Mouse (Mus musculus): ENCODE measurements around the gene Efcab7.

DNA sequence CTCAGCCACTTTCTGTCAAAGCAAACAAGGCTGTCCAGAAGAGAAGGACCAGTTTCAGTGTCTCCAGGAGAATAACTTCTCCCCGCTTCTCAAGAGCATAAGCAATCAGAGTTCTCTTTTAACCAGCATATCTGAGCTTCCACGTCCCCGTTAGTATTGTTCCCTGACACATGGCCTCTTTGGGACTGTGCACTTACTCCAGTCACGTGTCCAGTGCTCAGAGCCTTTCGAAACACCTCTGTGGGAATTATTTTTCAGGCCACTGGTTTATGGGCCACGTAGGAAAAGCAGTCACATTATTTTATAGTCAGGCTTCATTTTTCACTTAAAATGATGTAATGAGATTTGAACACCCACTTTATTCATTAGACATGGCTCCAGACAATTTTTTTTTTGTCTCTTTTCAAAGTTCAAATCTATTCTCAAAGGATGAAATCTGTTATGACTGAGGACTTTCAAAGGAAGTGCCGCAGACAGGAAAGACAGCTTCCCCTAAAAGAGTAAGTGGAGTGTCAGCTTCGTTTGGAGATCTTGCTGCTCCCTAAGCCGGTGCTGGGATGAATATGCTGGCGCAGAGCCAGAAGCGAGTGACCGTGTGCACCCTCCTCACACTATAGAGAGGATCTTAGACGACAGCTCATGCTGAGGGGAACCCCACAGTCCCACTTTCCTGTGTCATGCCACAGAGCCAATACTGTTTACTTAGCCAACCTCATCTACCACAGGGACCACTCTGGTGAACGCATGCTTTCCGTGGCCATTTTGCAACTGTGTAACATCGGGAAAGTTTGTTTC is 110.9 kb downstream of the Efcab7 start:
- TF ChIP-seq CTCF (IDR thresholded peaks at IDR 0.05; ENCODE audit: control insufficient read depth, insufficient read depth, low read length) (no peak), POLR2A (IDR thresholded peaks at IDR 0.05; ENCODE audit: borderline replicate concordance, control insufficient read depth, low read depth, low read length) (no peak)
